Mouse (Mus musculus): Measurements from ENCODE around the gene Atp5g3.
"Not testable (repeated sequence)": the region's sequence is repeated elsewhere in the genome, so short reads cannot be mapped to it uniquely, and the experiment has no call there.

Gene Atp5g3

GRCm38 (mm10) chr2:73911175-73911700 lies at the start of gene Atp5g3:
TSS of gene Atp5g3 (minus strand) at chr2:73911326.
- DNase-seq: peak; percentile 91

- DNase-seq: no peak
These were observed 47.2 kb upstream of the Atp5g3 start for GRCm38 (mm10) chr2:73958342-73958741.

- DNase-seq: no peak
These were observed 42.5 kb upstream of the Atp5g3 start for GRCm38 (mm10) chr2:73953612-73954011.

GRCm38 (mm10) chr2:73952597-73953219 lies 41.6 kb upstream of the Atp5g3 start:
- no peak for DNase-seq

GRCm38 (mm10) chr2:73947360-73947759 lies 36.2 kb upstream of the Atp5g3 start:
- no peak for DNase-seq

GRCm38 (mm10) chr2:73943735-73944134 lies 32.6 kb upstream of the Atp5g3 start:
- DNase-seq: no peak

GRCm38 (mm10) chr2:73942844-73943243 lies 31.7 kb upstream of the Atp5g3 start:
- DNase-seq: no peak

- no peak for DNase-seq
These were observed 30.2 kb upstream of the Atp5g3 start for GRCm38 (mm10) chr2:73941281-73941680.

- DNase-seq: no peak
These were observed 29.3 kb upstream of the Atp5g3 start for GRCm38 (mm10) chr2:73940471-73940870.

GRCm38 (mm10) chr2:73938896-73939295 lies 27.8 kb upstream of the Atp5g3 start:
- no peak for DNase-seq

- no peak for DNase-seq
These were observed 21.7 kb upstream of the Atp5g3 start for GRCm38 (mm10) chr2:73932676-73933313.

GRCm38 (mm10) chr2:73927711-73928110 lies 16.6 kb upstream of the Atp5g3 start:
- no peak for DNase-seq

GRCm38 (mm10) chr2:73925539-73925938 lies 14.4 kb upstream of the Atp5g3 start:
- DNase-seq: no peak

- DNase-seq: peak; percentile 37
These were observed 14.0 kb upstream of the Atp5g3 start for GRCm38 (mm10) chr2:73925089-73925488.

GRCm38 (mm10) chr2:73919642-73920041 lies 8.5 kb upstream of the Atp5g3 start:
- no peak for DNase-seq

- DNase-seq: no peak
These were observed 1.1 kb upstream of the Atp5g3 start for GRCm38 (mm10) chr2:73912264-73912663.

GRCm38 (mm10) chr2:73910571-73911174 lies 453 bp downstream of the Atp5g3 start:
- DNase-seq: peak; percentile 71

- no peak for DNase-seq
These were observed 2.0 kb downstream of the Atp5g3 start for GRCm38 (mm10) chr2:73909116-73909515.

- peak; percentile 39 for DNase-seq
These were observed 6.4 kb downstream of the Atp5g3 start for GRCm38 (mm10) chr2:73904679-73905078.

GRCm38 (mm10) chr2:73903536-73903935 lies 7.6 kb downstream of the Atp5g3 start:
- no peak for DNase-seq

GRCm38 (mm10) chr2:73902328-73902727 lies 8.8 kb downstream of the Atp5g3 start:
- DNase-seq: not testable (repeated sequence)

GRCm38 (mm10) chr2:73901169-73901568 lies 10.0 kb downstream of the Atp5g3 start:
- DNase-seq: no peak

- DNase-seq: no peak
These were observed 10.8 kb downstream of the Atp5g3 start for GRCm38 (mm10) chr2:73900364-73900763.

GRCm38 (mm10) chr2:73896919-73897318 lies 14.2 kb downstream of the Atp5g3 start:
- not testable (repeated sequence) for DNase-seq

Data from liver (tissue).